Mouse (Mus musculus) spleen, adult 2 months (tissue): ENCODE measurements around the gene Zfp365. TPM values are rescaled to one million over a fixed set of nuclear protein-coding genes. Genes with fewer than 3 reads are reported as not detected.

Source experiments
- DNase-seq, 2 experiments: peaks; one replicate each; pipeline versions ENCODE4 v3.0.0 to v3.0.0-alpha.2; 2012 to 2021; ENCODE audit warnings: low spot score in 2 of 2, low read depth in 1 of 2
- H3K27ac ChIP-seq: fragments of 200-500 bp; 2 replicates; pipeline ENCODE4 v1.5.1; 2012; ENCODE audit warnings: low read length, inconsistent platforms; ENCODE audit not compliant: insufficient read depth
- H3K27me3 ChIP-seq: fragments of 200-500 bp; 2 replicates; pipeline ENCODE4 v1.6.1; 2012; ENCODE audit warnings: mild to moderate bottlenecking, moderate library complexity, low read length, inconsistent platforms; ENCODE audit not compliant: control insufficient read depth, insufficient read depth
- H3K36me3 ChIP-seq: fragments of 200-500 bp; 2 replicates; pipeline ENCODE4 v1.6.1; 2012; ENCODE audit warnings: mild to moderate bottlenecking, low read length, inconsistent platforms; ENCODE audit not compliant: control insufficient read depth, insufficient read depth
- H3K4me1 ChIP-seq: fragments of 200-500 bp; 2 replicates; pipeline ENCODE4 v1.6.1; 2011; ENCODE audit warnings: inconsistent platforms; ENCODE audit not compliant: control insufficient read depth, insufficient read depth, insufficient read length
- H3K4me3 ChIP-seq: fragments of 200-500 bp; 2 replicates; pipeline ENCODE4 v1.5.1; 2011; ENCODE audit warnings: mild to moderate bottlenecking, inconsistent platforms; ENCODE audit not compliant: insufficient read depth, insufficient read length; ENCODE audit errors: extremely low read depth
- CTCF ChIP-seq: fragments of 200-500 bp; IDR thresholded peaks from 2 replicates; pipeline ENCODE4 v1.5.1; 2011; ENCODE audit warnings: mild to moderate bottlenecking, inconsistent platforms; ENCODE audit not compliant: insufficient read depth, insufficient read length, insufficient replicate concordance; ENCODE audit errors: extremely low read depth
- POLR2A ChIP-seq: fragments of 200-500 bp; IDR thresholded peaks from 2 replicates; pipeline ENCODE4 v1.6.1; 2011; ENCODE audit warnings: low read depth, low read length, inconsistent platforms
- WGBS: fragments of 180-500 bp; shearing (Covaris S2); methylation state at CpG from one replicate; pipeline ENCODE4 v1.1.7; 2018; 5-methylcytosine and 5-hydroxymethylcytosine counted together
- polyA plus RNA-seq: library from polyadenylated mRNA; depleted of rRNA; stranded (reverse); fragments of >200 nt; gene quantifications from 2 replicates; pipeline ENCODE4 v1.2.3, GENCODE M21; 2012

Gene Zfp365
- polyA plus RNA-seq, 1 experiment = 0.27 TPM

- DNase-seq = no peak
- no peak for TF ChIP-seq POLR2A
- TF ChIP-seq CTCF = no peak
- H3K4me3 ChIP-seq = no peak overlapping the region
- H3K27ac ChIP-seq = no peak overlapping the region
- H3K27me3 ChIP-seq = no peaks in the 10 kb centered on the region
- 87% methylated on average over 5 of the region's 5 CpGs for WGBS
- no peaks in the 10 kb centered on the region for H3K36me3 ChIP-seq
- no peaks in the 10 kb centered on the region for H3K4me1 ChIP-seq
Observed at GRCm38 (mm10) chr10:67937775-67938174, 25.3 kb upstream of the Zfp365 start.

DNA sequence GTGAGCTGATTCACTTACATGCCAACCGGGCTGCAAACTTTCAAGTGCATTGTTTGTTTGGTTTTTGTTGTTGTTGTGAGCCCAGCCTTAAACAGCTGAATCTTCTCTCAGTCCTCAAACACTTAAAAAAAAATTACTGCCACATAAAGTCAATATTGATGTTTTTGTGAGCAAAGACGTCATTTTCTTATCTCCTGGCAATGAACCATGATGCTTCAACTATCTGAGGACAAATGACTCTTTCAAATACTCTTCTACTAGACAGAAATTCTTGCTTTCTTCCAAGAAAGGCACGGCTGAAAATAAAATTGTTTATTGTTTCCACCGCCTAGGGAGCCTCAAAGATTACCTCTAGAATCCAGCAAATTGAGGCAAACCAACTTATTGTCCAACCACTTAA, 24.5 kb upstream of the Zfp365 start:
- WGBS = 82% methylated on average over 4 of the region's 4 CpGs
- no peaks in the 10 kb centered on the region for H3K27me3 ChIP-seq
- H3K4me3 ChIP-seq = no peak overlapping the region
- no peak overlapping the region for H3K27ac ChIP-seq
- no peaks in the 10 kb centered on the region for H3K4me1 ChIP-seq
- TF ChIP-seq CTCF = no peak
- TF ChIP-seq POLR2A = no peak
- no peaks in the 10 kb centered on the region for H3K36me3 ChIP-seq
- no peak for DNase-seq

- H3K36me3 ChIP-seq = no peaks in the 10 kb centered on the region
- H3K4me3 ChIP-seq = no peak overlapping the region
- H3K27me3 ChIP-seq = no peaks in the 10 kb centered on the region
- no peak for DNase-seq
- H3K27ac ChIP-seq = no peak overlapping the region
- TF ChIP-seq POLR2A (no peak), CTCF (no peak)
- 90% methylated on average over 11 of the region's 11 CpGs for WGBS
- H3K4me1 ChIP-seq = no peaks in the 10 kb centered on the region
Observed at GRCm38 (mm10) chr10:67932780-67933179, 20.3 kb upstream of the Zfp365 start.

DNA sequence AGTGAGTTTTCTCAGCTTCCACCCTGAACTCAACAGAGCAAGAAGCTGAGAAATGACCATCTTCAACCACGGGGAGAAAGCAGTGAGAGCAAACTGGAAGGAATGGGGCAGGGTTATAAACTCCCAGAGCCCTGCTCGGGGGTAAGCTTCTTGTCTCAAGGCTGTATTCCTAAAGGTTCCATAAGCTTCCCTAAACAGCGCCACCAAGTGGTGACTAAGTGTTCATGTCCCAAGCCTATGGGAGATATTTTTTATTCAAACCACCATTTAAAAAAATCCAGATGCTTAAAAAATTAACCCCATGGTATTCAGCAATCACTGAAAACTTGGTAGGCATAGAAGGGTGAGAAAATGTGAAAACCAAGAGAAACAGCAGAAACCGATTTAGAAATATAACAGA, 18.9 kb upstream of the Zfp365 start:
- no peaks in the 10 kb centered on the region for H3K36me3 ChIP-seq
- DNase-seq = no peak
- TF ChIP-seq POLR2A (no peak), CTCF (no peak)
- no peaks in the 10 kb centered on the region for H3K4me1 ChIP-seq
- 84% methylated on average over 4 of the region's 4 CpGs for WGBS
- H3K27ac ChIP-seq = no peak overlapping the region
- no peaks in the 10 kb centered on the region for H3K27me3 ChIP-seq
- H3K4me3 ChIP-seq = no peak overlapping the region

- no peak for DNase-seq
- Histone ChIP-seq H3K4me3 (no peak overlapping the region), H3K36me3 (no peaks in the 10 kb centered on the region), H3K27me3 (no peaks in the 10 kb centered on the region), H3K27ac (no peak overlapping the region), H3K4me1 (no peaks in the 10 kb centered on the region)
- WGBS = 49% methylated on average over 7 of the region's 7 CpGs
- TF ChIP-seq CTCF = no peak
- no peak for TF ChIP-seq POLR2A
Observed at GRCm38 (mm10) chr10:67928584-67928983, 16.1 kb upstream of the Zfp365 start.

DNA sequence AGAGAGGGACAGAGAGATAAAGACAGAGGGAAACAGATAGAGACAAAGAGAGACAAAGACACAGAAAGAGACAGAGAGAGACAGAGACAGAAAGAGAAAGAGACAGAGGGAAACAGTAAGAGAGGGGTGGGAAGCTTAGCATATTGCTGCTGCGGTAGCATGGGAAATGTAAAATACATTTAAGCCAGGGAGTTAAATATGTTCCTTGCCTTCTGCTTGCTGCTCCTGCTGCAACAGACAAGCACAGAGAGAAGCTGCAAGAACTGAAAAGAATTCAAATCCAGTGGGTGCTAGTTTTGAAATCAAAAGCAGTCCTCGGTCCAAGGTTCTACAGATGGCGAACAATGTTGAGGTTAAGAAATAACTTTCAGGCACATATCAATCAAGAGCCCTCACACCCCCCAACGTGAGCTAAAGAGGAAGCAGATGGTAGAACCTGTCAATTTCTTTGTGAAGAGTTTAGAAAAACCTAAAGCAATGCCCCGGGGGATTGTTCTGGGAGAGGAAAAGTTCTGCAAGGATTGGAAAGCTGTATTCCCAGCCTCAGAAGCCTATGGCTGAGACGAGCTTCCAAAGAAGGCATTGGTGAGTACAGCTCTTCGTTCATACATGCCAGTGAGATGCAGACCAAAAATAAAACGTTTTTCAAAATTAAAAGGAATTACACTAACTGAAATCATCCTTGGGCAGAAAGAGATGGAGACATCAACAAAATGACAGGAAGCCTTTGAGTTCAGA, 15.4 kb upstream of the Zfp365 start:
- 58% methylated on average over 8 of the region's 8 CpGs for WGBS
- Histone ChIP-seq H3K27ac (no peak overlapping the region), H3K4me3 (no peak overlapping the region), H3K4me1 (no peaks in the 10 kb centered on the region), H3K27me3 (no peaks in the 10 kb centered on the region), H3K36me3 (no peaks in the 10 kb centered on the region)
- TF ChIP-seq CTCF = no peak
- TF ChIP-seq POLR2A = no peak
- no peak for DNase-seq

GRCm38 (mm10) chr10:67924030-67924429, 11.6 kb upstream of the Zfp365 start:
- no peak for TF ChIP-seq POLR2A
- TF ChIP-seq CTCF = peak; percentile 17; the same call in 1 of the 2 replicates
- H3K27ac ChIP-seq = no peak overlapping the region
- no peaks in the 10 kb centered on the region for H3K4me1 ChIP-seq
- no peaks in the 10 kb centered on the region for H3K36me3 ChIP-seq
- no peaks in the 10 kb centered on the region for H3K27me3 ChIP-seq
- DNase-seq = no peak
- WGBS = 69% methylated on average over 7 of the region's 7 CpGs
- H3K4me3 ChIP-seq = no peak overlapping the region
